Mouse (Mus musculus): ENCODE results near the gene Tbc1d10c. TPM values are rescaled to one million over a fixed set of nuclear protein-coding genes. Genes with fewer than 3 reads are reported as not detected.

Tbc1d10c gene
- polyA plus RNA-seq, 1 experiment from 2014 or later, result 3.9 TPM

GRCm38 (mm10) chr19:4152445-4153231 lies 38.4 kb downstream of the Tbc1d10c start:
- 90% methylated on average over 8 of the region's 8 CpGs for WGBS
- no peak overlapping the region for H3K9ac ChIP-seq (ENCODE audit: low read length)
- H3K9me3 ChIP-seq (ENCODE audit: control insufficient read depth, low read length), result no peaks in the 10 kb centered on the region
- peaks cover 49% of the 10 kb centered on the region for H3K36me3 ChIP-seq (ENCODE audit: control insufficient read depth, insufficient read depth, low read length)
- no peak overlapping the region for H3K4me2 ChIP-seq (ENCODE audit: low read length)
- H3K27ac ChIP-seq (ENCODE audit: low read depth), result no peak overlapping the region
- no peak for ATAC-seq (replicated peaks; ENCODE audit: low FRiP score, low TSS enrichment, low read depth)
- no peaks in the 10 kb centered on the region for H3K27me3 ChIP-seq (replicated peaks; ENCODE audit: control insufficient read depth, insufficient read depth, low read length)
- H3K4me1 ChIP-seq (replicated peaks; ENCODE audit: control insufficient read depth, insufficient read depth, low read length), result peaks cover 17% of the 10 kb centered on the region
- DNase-seq (ENCODE audit: low spot score), result no peak
- no peak overlapping the region for H3K4me3 ChIP-seq (ENCODE audit: low read depth, low read length)

DNA sequence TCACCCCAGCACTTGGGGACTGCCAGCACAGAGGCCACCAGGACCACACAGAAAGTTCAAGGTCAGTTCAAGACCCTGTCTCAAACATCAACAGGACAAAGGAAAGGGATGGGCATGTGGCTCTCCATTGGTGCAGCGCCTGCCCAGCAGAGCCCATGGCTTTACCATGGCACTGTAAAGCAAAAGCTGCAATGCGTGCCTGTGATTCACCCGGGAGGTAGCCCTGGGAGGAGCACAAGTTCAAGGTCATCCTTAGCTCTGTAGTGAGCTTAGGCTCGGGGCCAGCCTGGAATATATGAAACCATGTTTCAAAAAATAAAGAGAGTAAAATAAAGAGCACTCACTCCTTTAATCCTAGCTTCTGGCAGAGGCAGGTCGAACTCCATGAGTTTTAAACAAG lies 39.2 kb downstream of the Tbc1d10c start:
- no peak for ATAC-seq (replicated peaks; ENCODE audit: low FRiP score, low TSS enrichment, low read depth)
- H3K27me3 ChIP-seq (replicated peaks; ENCODE audit: control insufficient read depth, insufficient read depth, low read length), result no peaks in the 10 kb centered on the region
- H3K4me2 ChIP-seq (ENCODE audit: low read length), result no peak overlapping the region
- no peak for DNase-seq (ENCODE audit: low spot score)
- H3K9ac ChIP-seq (ENCODE audit: low read length), result no peak overlapping the region
- WGBS, result 85% methylated on average over 5 of the region's 5 CpGs
- H3K9me3 ChIP-seq (ENCODE audit: control insufficient read depth, low read length), result no peaks in the 10 kb centered on the region
- no peak overlapping the region for H3K4me3 ChIP-seq (ENCODE audit: low read depth, low read length)
- no peak overlapping the region for H3K27ac ChIP-seq (ENCODE audit: low read depth)
- peaks cover 41% of the 10 kb centered on the region for H3K36me3 ChIP-seq (ENCODE audit: control insufficient read depth, insufficient read depth, low read length)
- H3K4me1 ChIP-seq (replicated peaks; ENCODE audit: control insufficient read depth, insufficient read depth, low read length), result peaks cover 17% of the 10 kb centered on the region

GRCm38 (mm10) chr19:4151488-4151860 lies 39.6 kb downstream of the Tbc1d10c start:
- Histone ChIP-seq H3K27me3 (replicated peaks; ENCODE audit: control insufficient read depth, insufficient read depth, low read length) (no peaks in the 10 kb centered on the region), H3K9me3 (ENCODE audit: control insufficient read depth, low read length) (no peaks in the 10 kb centered on the region), H3K27ac (ENCODE audit: low read depth) (no peak overlapping the region), H3K4me3 (ENCODE audit: low read depth, low read length) (no peak overlapping the region), H3K36me3 (ENCODE audit: control insufficient read depth, insufficient read depth, low read length) (peaks cover 37% of the 10 kb centered on the region), H3K9ac (ENCODE audit: low read length) (no peak overlapping the region), H3K4me1 (replicated peaks; ENCODE audit: control insufficient read depth, insufficient read depth, low read length) (peaks cover 17% of the 10 kb centered on the region), H3K4me2 (ENCODE audit: low read length) (no peak overlapping the region)
- no peak for ATAC-seq (replicated peaks; ENCODE audit: low FRiP score, low TSS enrichment, low read depth)
- DNase-seq (ENCODE audit: low spot score), result no peak
- 79% methylated on average over 4 of the region's 5 CpGs for WGBS

- no peaks in the 10 kb centered on the region for H3K27me3 ChIP-seq (replicated peaks; ENCODE audit: control insufficient read depth, insufficient read depth, low read length)
- H3K9ac ChIP-seq (ENCODE audit: low read length), result no peak overlapping the region
- ATAC-seq (replicated peaks; ENCODE audit: low FRiP score, low TSS enrichment, low read depth), result no peak
- WGBS, result 90% methylated on average over 22 of the region's 22 CpGs
- no peak overlapping the region for H3K4me2 ChIP-seq (ENCODE audit: low read length)
- no peak overlapping the region for H3K27ac ChIP-seq (ENCODE audit: low read depth)
- no peak for DNase-seq (ENCODE audit: low spot score)
- peaks cover 17% of the 10 kb centered on the region for H3K4me1 ChIP-seq (replicated peaks; ENCODE audit: control insufficient read depth, insufficient read depth, low read length)
- peaks cover 32% of the 10 kb centered on the region for H3K36me3 ChIP-seq (ENCODE audit: control insufficient read depth, insufficient read depth, low read length)
- no peak overlapping the region for H3K4me3 ChIP-seq (ENCODE audit: low read depth, low read length)
- H3K9me3 ChIP-seq (ENCODE audit: control insufficient read depth, low read length), result no peaks in the 10 kb centered on the region
Measured at GRCm38 (mm10) chr19:4150567-4151487, 40.3 kb downstream of the Tbc1d10c start.

- H3K4me2 ChIP-seq (ENCODE audit: low read length), result peak overlapping the region; percentile 59
- DNase-seq (ENCODE audit: low spot score) (no peak), ATAC-seq (replicated peaks; ENCODE audit: low FRiP score, low TSS enrichment, low read depth) (no peak)
- WGBS, result 94% methylated on average over 17 of the region's 17 CpGs
- peak overlapping the region; percentile 27; the same call in 1 of the 2 replicates for H3K9ac ChIP-seq (ENCODE audit: low read length)
- peaks cover 32% of the 10 kb centered on the region for H3K36me3 ChIP-seq (ENCODE audit: control insufficient read depth, insufficient read depth, low read length)
- H3K27ac ChIP-seq (ENCODE audit: low read depth), result no peak overlapping the region
- peaks cover 17% of the 10 kb centered on the region for H3K4me1 ChIP-seq (replicated peaks; ENCODE audit: control insufficient read depth, insufficient read depth, low read length)
- no peaks in the 10 kb centered on the region for H3K9me3 ChIP-seq (ENCODE audit: control insufficient read depth, low read length)
- H3K27me3 ChIP-seq (replicated peaks; ENCODE audit: control insufficient read depth, insufficient read depth, low read length), result no peaks in the 10 kb centered on the region
- 0 out of 2 replicates have a peak overlapping the region, but pooled peaks have one; percentile 88 for H3K4me3 ChIP-seq (ENCODE audit: low read depth, low read length)
Measured at GRCm38 (mm10) chr19:4149764-4150461, 41.2 kb downstream of the Tbc1d10c start.

- Histone ChIP-seq H3K27ac (ENCODE audit: low read depth) (no peak overlapping the region), H3K9me3 (ENCODE audit: control insufficient read depth, low read length) (no peaks in the 10 kb centered on the region), H3K4me3 (ENCODE audit: low read depth, low read length) (peak overlapping the region; percentile 88), H3K4me1 (replicated peaks; ENCODE audit: control insufficient read depth, insufficient read depth, low read length) (peaks cover 17% of the 10 kb centered on the region), H3K4me2 (ENCODE audit: low read length) (peak overlapping the region; percentile 59), H3K9ac (ENCODE audit: low read length) (peak overlapping the region; percentile 83), H3K27me3 (replicated peaks; ENCODE audit: control insufficient read depth, insufficient read depth, low read length) (no peaks in the 10 kb centered on the region), H3K36me3 (ENCODE audit: control insufficient read depth, insufficient read depth, low read length) (peaks cover 32% of the 10 kb centered on the region)
- no peak for DNase-seq (ENCODE audit: low spot score)
- WGBS, result 83% methylated on average over 11 of the region's 11 CpGs
- no peak for ATAC-seq (replicated peaks; ENCODE audit: low FRiP score, low TSS enrichment, low read depth)
Measured at GRCm38 (mm10) chr19:4149283-4149682, 41.8 kb downstream of the Tbc1d10c start.

- Histone ChIP-seq H3K27me3 (replicated peaks; ENCODE audit: control insufficient read depth, insufficient read depth, low read length) (no peaks in the 10 kb centered on the region), H3K4me2 (ENCODE audit: low read length) (peak overlapping the region; percentile 59), H3K4me1 (replicated peaks; ENCODE audit: control insufficient read depth, insufficient read depth, low read length) (peaks cover 17% of the 10 kb centered on the region), H3K36me3 (ENCODE audit: control insufficient read depth, insufficient read depth, low read length) (peaks cover 28% of the 10 kb centered on the region), H3K4me3 (ENCODE audit: low read depth, low read length) (peak overlapping the region; percentile 88), H3K9me3 (ENCODE audit: control insufficient read depth, low read length) (no peaks in the 10 kb centered on the region), H3K27ac (ENCODE audit: low read depth) (peak overlapping the region; percentile 43; the same call in 1 of the 2 replicates), H3K9ac (ENCODE audit: low read length) (peak overlapping the region; percentile 83)
- 0 out of 2 replicates have a peak, but pooled peaks have one; percentile 14 for ATAC-seq (replicated peaks; ENCODE audit: low FRiP score, low TSS enrichment, low read depth)
- no peak for DNase-seq (ENCODE audit: low spot score)
- WGBS, result 3% methylated on average over 7 of the region's 8 CpGs
Measured at GRCm38 (mm10) chr19:4148819-4149218, 42.3 kb downstream of the Tbc1d10c start.

DNA sequence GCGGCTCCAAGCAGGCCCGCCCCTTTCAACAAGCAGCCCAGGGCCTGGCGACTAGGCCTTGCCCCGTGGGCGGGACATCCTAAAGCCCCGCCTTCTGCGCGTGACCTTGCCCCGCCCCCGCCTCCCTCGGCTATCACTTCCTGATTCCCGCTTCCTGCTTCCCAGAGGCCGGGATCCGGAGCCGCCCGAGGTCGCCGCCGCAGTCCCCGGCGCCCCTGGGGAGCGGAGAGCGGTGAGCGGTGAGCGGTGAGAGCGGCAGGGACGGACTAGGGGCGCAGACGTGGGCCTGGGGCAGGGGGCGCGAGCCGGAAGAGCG lies 42.6 kb downstream of the Tbc1d10c start, which contains the start of gene Coro1b:
Gene Coro1b (plus strand): TSS at position 129 of the 316 bp plus-strand sequence.
- no peaks in the 10 kb centered on the region for H3K9me3 ChIP-seq (ENCODE audit: control insufficient read depth, low read length)
- peak within 1 kb of the TSS; percentile 88 for H3K4me3 ChIP-seq (ENCODE audit: low read depth, low read length)
- ATAC-seq (replicated peaks; ENCODE audit: low FRiP score, low TSS enrichment, low read depth) (peak; percentile 93), DNase-seq (ENCODE audit: low spot score) (peak; percentile 99)
- peak within 1 kb of the TSS; percentile 43; the same call in 1 of the 2 replicates for H3K27ac ChIP-seq (ENCODE audit: low read depth)
- H3K4me2 ChIP-seq (ENCODE audit: low read length), result peak within 1 kb of the TSS; percentile 59
- peak within 1 kb of the TSS; percentile 83 for H3K9ac ChIP-seq (ENCODE audit: low read length)
- no peaks in the 10 kb centered on the region for H3K27me3 ChIP-seq (replicated peaks; ENCODE audit: control insufficient read depth, insufficient read depth, low read length)
- peaks cover 28% of the 10 kb centered on the region for H3K36me3 ChIP-seq (ENCODE audit: control insufficient read depth, insufficient read depth, low read length)
- H3K4me1 ChIP-seq (replicated peaks; ENCODE audit: control insufficient read depth, insufficient read depth, low read length), result peaks cover 17% of the 10 kb centered on the region
- under 1% methylated on average over 33 of the region's 33 CpGs for WGBS

Data from intestine, embryonic 14.5 days (tissue).